ENCODE assay signal across 28 mouse cellular contexts in genomic region chr2:25813364-25813763, GRCm38 (mm10). TPM values are rescaled to one million over a fixed set of nuclear protein-coding genes. Genes with fewer than 3 reads are reported as not detected.
DNase-seq lines count a peak whose midpoint lies in the region; ATAC-seq and TF ChIP-seq lines count a peak whose summit lies in the region.
"Had no signal": no experiment of that assay in that cellular context is flagged by ENCODE, and none has a peak within 500 bp of the region (broad histone marks: within the 10 kb centered on the region; RNA-seq: fewer than 3 reads in every experiment).

No protein-coding gene starts in this region.

- no peaks in the 10 kb centered on the region for H3K36me3 ChIP-seq in liver, embryonic 14.5 days (replicated peaks; ENCODE audit: control insufficient read depth, insufficient read depth, low read depth)
- H3K36me3 ChIP-seq in liver, embryonic 11.5 days (ENCODE audit: control insufficient read depth, insufficient read depth, low read length): no peaks in the 10 kb centered on the region
- H3K36me3 ChIP-seq in E14TG2a.4 (ENCODE audit: insufficient read depth, low read length): no peaks in the 10 kb centered on the region
- no peaks in the 10 kb centered on the region for H3K36me3 ChIP-seq in G1E (replicated peaks)
- H3K36me3 ChIP-seq in stomach, postnatal 0 days (ENCODE audit: control insufficient read depth, insufficient read depth, low read length): no peaks in the 10 kb centered on the region
- H3K36me3 ChIP-seq: forebrain, embryonic 12.5 days; hindbrain, embryonic 15.5 days; liver, embryonic 13.5 days; midbrain, embryonic 12.5 days had no signal

- no peak overlapping the region for H3K4me2 ChIP-seq in liver, embryonic 14.5 days (ENCODE audit: low read depth)
- no peak overlapping the region for H3K4me2 ChIP-seq in liver, embryonic 11.5 days
- H3K4me2 ChIP-seq in stomach, postnatal 0 days (replicated peaks; ENCODE audit: low read depth): no peak overlapping the region
- H3K4me2 ChIP-seq: forebrain, embryonic 12.5 days; hindbrain, embryonic 15.5 days; liver, embryonic 13.5 days; midbrain, embryonic 12.5 days had no signal

- H3K4me1 ChIP-seq in liver, embryonic 14.5 days (replicated peaks; ENCODE audit: control insufficient read depth in 2 of 2, insufficient read depth in 2 of 2, low read length in 1 of 2): no peaks in the 10 kb centered on the region
- H3K4me1 ChIP-seq in liver, embryonic 11.5 days (replicated peaks; ENCODE audit: control insufficient read depth, insufficient read depth, low read length): no peaks in the 10 kb centered on the region
- no peaks in the 10 kb centered on the region for H3K4me1 ChIP-seq in E14TG2a.4 (replicated peaks; ENCODE audit: low read depth, low read length)
- H3K4me1 ChIP-seq in G1E (ENCODE audit: insufficient read depth, low read depth, low read length): no peaks in the 10 kb centered on the region
- H3K4me1 ChIP-seq in stomach, postnatal 0 days (replicated peaks; ENCODE audit: control insufficient read depth, insufficient read depth): no peaks in the 10 kb centered on the region
- H3K4me1 ChIP-seq: forebrain, embryonic 12.5 days; hindbrain, embryonic 15.5 days; liver, embryonic 13.5 days; midbrain, embryonic 12.5 days had no signal

- H3K4me3 ChIP-seq in liver, embryonic 14.5 days (ENCODE audit: insufficient read depth in 1 of 2, low read depth in 2 of 2, low read length in 2 of 2): no peak overlapping the region
- H3K4me3 ChIP-seq in liver, embryonic 11.5 days (ENCODE audit: low read depth, low read length): no peak overlapping the region
- no peak overlapping the region for H3K4me3 ChIP-seq in E14TG2a.4 (replicated peaks; ENCODE audit: low read length)
- no peak overlapping the region for H3K4me3 ChIP-seq in G1E (ENCODE audit: low read depth, low read length)
- no peak overlapping the region for H3K4me3 ChIP-seq in stomach, postnatal 0 days (ENCODE audit: low read depth, low read length)
- H3K4me3 ChIP-seq: forebrain, embryonic 12.5 days; heart, adult 2 months; hindbrain, embryonic 15.5 days; left cerebral cortex, adult 2 months; liver, embryonic 13.5 days; midbrain, embryonic 12.5 days had no signal

- TF ChIP-seq CTCF in liver, embryonic 14.5 days (IDR thresholded peaks at IDR 0.05; ENCODE audit: low read depth): peak; percentile 55
- TF ChIP-seq CTCF in E14TG2a.4 (conservative IDR thresholded peaks at IDR 0.05; ENCODE audit: low read length) (peak; percentile 47), G1E (IDR thresholded peaks at IDR 0.05; ENCODE audit: low read depth, low read length) (0 out of 2 replicates have a peak, but pooled peaks have one; percentile 15)
- TF ChIP-seq CTCF in stomach, postnatal 0 days (IDR thresholded peaks at IDR 0.05; ENCODE audit: low read depth): peak; percentile 30; the same call in 1 of the 2 replicates

- no peak for DNase-seq in liver, embryonic 14.5 days (ENCODE audit: low read depth in 3 of 3, low spot score in 3 of 3)
- DNase-seq in liver, embryonic 11.5 days (ENCODE audit: low spot score): no peak
- DNase-seq in G1E (ENCODE audit: low spot score) (no peak), adipocyte (ENCODE audit: low spot score) (no peak)
- DNase-seq in stomach, postnatal 0 days (ENCODE audit: low spot score): no peak
- DNase-seq: adrenal gland, postnatal 25 days; cerebellum, adult 2 months; cerebellum, postnatal 36 days; gastrocnemius, postnatal 14 days; heart, adult 2 months; heart, postnatal 4 days; kidney, adult 11 months; kidney, postnatal 14 days; left cerebral cortex, postnatal 4 days; liver, embryonic 13.5 days; thymus, adult 2 months had no signal

- H3K9ac ChIP-seq in liver, embryonic 14.5 days (replicated peaks): no peak overlapping the region
- no peak overlapping the region for H3K9ac ChIP-seq in liver, embryonic 11.5 days (ENCODE audit: low read depth, low read length)
- H3K9ac ChIP-seq in stomach, postnatal 0 days (ENCODE audit: low read length): no peak overlapping the region
- H3K9ac ChIP-seq: forebrain, embryonic 12.5 days; hindbrain, embryonic 15.5 days; liver, embryonic 13.5 days; midbrain, embryonic 12.5 days had no signal

- ATAC-seq in liver, embryonic 14.5 days (ENCODE audit: insufficient read depth): no peak
- ATAC-seq in liver, embryonic 11.5 days (replicated peaks; ENCODE audit: low FRiP score): no peak
- ATAC-seq in G1E (ENCODE audit: extremely low read depth, insufficient number of reproducible peaks, low FRiP score, poor library complexity, severe bottlenecking): no peak
- ATAC-seq in stomach, postnatal 0 days (ENCODE audit: low FRiP score, low TSS enrichment): no peak
- ATAC-seq in inflammation-experienced regulatory T-cells, adult 6 months: no peak
- ATAC-seq: lung, postnatal 0 days had no signal

- no peak for TF ChIP-seq EP300 in liver, embryonic 14.5 days (IDR thresholded peaks at IDR 0.05; ENCODE audit: low read depth)
- no peak for TF ChIP-seq EP300 in stomach, postnatal 0 days (optimal IDR thresholded peaks at IDR 0.05)

- H3K27me3 ChIP-seq in liver, embryonic 14.5 days (ENCODE audit: control insufficient read depth, insufficient read depth, low read length): no peaks in the 10 kb centered on the region
- no peaks in the 10 kb centered on the region for H3K27me3 ChIP-seq in liver, embryonic 11.5 days (replicated peaks; ENCODE audit: control insufficient read depth, insufficient read depth, low read length)
- H3K27me3 ChIP-seq in E14TG2a.4 (ENCODE audit: insufficient read depth, low read length) (no peaks in the 10 kb centered on the region), G1E (ENCODE audit: insufficient read depth, low read length) (peaks cover 15% of the 10 kb centered on the region)
- H3K27me3 ChIP-seq in stomach, postnatal 0 days (ENCODE audit: control insufficient read depth, insufficient read depth, low read length): no peaks in the 10 kb centered on the region
- H3K27me3 ChIP-seq: hindbrain, embryonic 15.5 days; liver, embryonic 13.5 days; midbrain, embryonic 12.5 days had no signal

- WGBS in liver, embryonic 14.5 days (ENCODE audit: insufficient replicate concordance): 55% methylated on average over 5 of the region's 5 CpGs
- WGBS in liver, embryonic 11.5 days: 67% methylated on average over 5 of the region's 5 CpGs
- WGBS in stomach, postnatal 0 days: 78% methylated on average over 5 of the region's 5 CpGs

- no peaks in the 10 kb centered on the region for H3K9me3 ChIP-seq in liver, embryonic 14.5 days (ENCODE audit: control insufficient read depth, low read length)
- H3K9me3 ChIP-seq in liver, embryonic 11.5 days (ENCODE audit: control insufficient read depth, low read length): no peaks in the 10 kb centered on the region
- H3K9me3 ChIP-seq in E14TG2a.4 (ENCODE audit: low read length) (no peaks in the 10 kb centered on the region), G1E (replicated peaks) (no peaks in the 10 kb centered on the region)
- no peaks in the 10 kb centered on the region for H3K9me3 ChIP-seq in stomach, postnatal 0 days (ENCODE audit: control insufficient read depth, low read length)
- H3K9me3 ChIP-seq: forebrain, embryonic 12.5 days; hindbrain, embryonic 15.5 days; liver, embryonic 13.5 days; midbrain, embryonic 12.5 days had no signal

- H3K27ac ChIP-seq in liver, embryonic 14.5 days: no peak overlapping the region
- no peak overlapping the region for H3K27ac ChIP-seq in liver, embryonic 11.5 days (ENCODE audit: low read depth, low read length)
- no peak overlapping the region for H3K27ac ChIP-seq in stomach, postnatal 0 days (replicated peaks)
- H3K27ac ChIP-seq: forebrain, embryonic 12.5 days; heart, adult 2 months; hindbrain, embryonic 15.5 days; left cerebral cortex, adult 2 months; liver, embryonic 13.5 days; midbrain, embryonic 12.5 days had no signal

RNA-seq across cellular contexts. Expression of gene Glt6d1, which starts 2.3 kb away (rescaled TPM):
- polyA plus RNA-seq in liver, embryonic 14.5 days (2012; rRNA removed): not detected in 2 replicates
- polyA plus RNA-seq in liver, embryonic 14.5 days (2014; fragmentation: Nextera tagmentation; extraction: Ambion mirVana): not detected in 2 replicates
- not detected in 2 replicates for polyA plus RNA-seq in liver, embryonic 11.5 days (2014; fragmentation: Nextera tagmentation; extraction: Ambion mirVana)
- total RNA-seq in G1E (2014; fragmentation: Nextera tagmentation) (not detected in 2 replicates), G1E (2017) (not detected in 2 replicates)
- polyA plus RNA-seq in G1E (2012): not detected in 2 replicates
- polyA plus RNA-seq in stomach, postnatal 0 days (2015; fragmentation: Nextera tagmentation; extraction: Ambion mirVana): not detected in 2 replicates
- polyA plus RNA-seq in inflammation-experienced regulatory T-cells, adult 6 months (2017; shearing (Covaris generic)): not detected
- total RNA-seq: adrenal gland, postnatal 25 days; gastrocnemius, postnatal 14 days; heart, adult 2 months; heart, postnatal 4 days; left cerebral cortex, adult 2 months; left cerebral cortex, postnatal 4 days; megakaryocyte progenitor cell, adult 5-6 weeks had no signal
- polyA plus RNA-seq: cerebellum, adult 2 months; forebrain, embryonic 12.5 days; heart, adult 2 months; heart, embryonic 14.5 days; hindbrain, embryonic 15.5 days; liver, embryonic 13.5 days; lung, postnatal 0 days; midbrain, embryonic 12.5 days; neural tube, embryonic 14.5 days; small intestine, adult 2 months; thymus, adult 2 months; urinary bladder, adult 2 months had no signal

RNA-seq across cellular contexts. Expression of gene Lcn9, which starts 9.6 kb away (rescaled TPM):
- not detected in 2 replicates for polyA plus RNA-seq in liver, embryonic 14.5 days (2012; rRNA removed)
- not detected in 2 replicates for polyA plus RNA-seq in liver, embryonic 14.5 days (2014; fragmentation: Nextera tagmentation; extraction: Ambion mirVana)
- not detected in 2 replicates for polyA plus RNA-seq in liver, embryonic 11.5 days (2014; fragmentation: Nextera tagmentation; extraction: Ambion mirVana)
- total RNA-seq in G1E (2014; fragmentation: Nextera tagmentation) (not detected in 2 replicates), G1E (2017) (not detected in 2 replicates)
- not detected in 2 replicates for polyA plus RNA-seq in G1E (2012)
- not detected in 2 replicates for polyA plus RNA-seq in stomach, postnatal 0 days (2015; fragmentation: Nextera tagmentation; extraction: Ambion mirVana)
- polyA plus RNA-seq in inflammation-experienced regulatory T-cells, adult 6 months (2017; shearing (Covaris generic)): not detected
- total RNA-seq: adrenal gland, postnatal 25 days; gastrocnemius, postnatal 14 days; heart, adult 2 months; heart, postnatal 4 days; left cerebral cortex, adult 2 months; left cerebral cortex, postnatal 4 days; megakaryocyte progenitor cell, adult 5-6 weeks had no signal
- polyA plus RNA-seq: forebrain, embryonic 12.5 days; heart, adult 2 months; heart, embryonic 14.5 days; hindbrain, embryonic 15.5 days; liver, embryonic 13.5 days; lung, postnatal 0 days; midbrain, embryonic 12.5 days; neural tube, embryonic 14.5 days; small intestine, adult 2 months; thymus, adult 2 months; urinary bladder, adult 2 months had no signal

RNA-seq across cellular contexts. Expression of gene Gm13539, which starts 31.3 kb away (rescaled TPM):
- not detected in 2 replicates for polyA plus RNA-seq in liver, embryonic 14.5 days (2012; rRNA removed)
- polyA plus RNA-seq in liver, embryonic 14.5 days (2014; fragmentation: Nextera tagmentation; extraction: Ambion mirVana): not detected in 2 replicates
- not detected in 2 replicates for polyA plus RNA-seq in liver, embryonic 11.5 days (2014; fragmentation: Nextera tagmentation; extraction: Ambion mirVana)
- total RNA-seq in G1E (2014; fragmentation: Nextera tagmentation) (not detected in 2 replicates), G1E (2017) (not detected in 2 replicates)
- polyA plus RNA-seq in G1E (2012): not detected in 2 replicates
- polyA plus RNA-seq in stomach, postnatal 0 days (2015; fragmentation: Nextera tagmentation; extraction: Ambion mirVana): 1.2 and 1.6 TPM in 2 replicates
- polyA plus RNA-seq in inflammation-experienced regulatory T-cells, adult 6 months (2017; shearing (Covaris generic)): not detected
- total RNA-seq: adrenal gland, postnatal 25 days; gastrocnemius, postnatal 14 days; heart, adult 2 months; heart, postnatal 4 days; left cerebral cortex, adult 2 months; left cerebral cortex, postnatal 4 days; megakaryocyte progenitor cell, adult 5-6 weeks had no signal
- polyA plus RNA-seq: cerebellum, adult 2 months; forebrain, embryonic 12.5 days; heart, adult 2 months; heart, embryonic 14.5 days; hindbrain, embryonic 15.5 days; liver, embryonic 13.5 days; midbrain, embryonic 12.5 days; neural tube, embryonic 14.5 days; small intestine, adult 2 months; urinary bladder, adult 2 months had no signal

RNA-seq across cellular contexts. Expression of gene Sohlh1, which starts 33.7 kb away (rescaled TPM):
- polyA plus RNA-seq in liver, embryonic 14.5 days (2012; rRNA removed): not detected in 2 replicates
- polyA plus RNA-seq in liver, embryonic 14.5 days (2014; fragmentation: Nextera tagmentation; extraction: Ambion mirVana): not detected in 2 replicates
- polyA plus RNA-seq in liver, embryonic 11.5 days (2014; fragmentation: Nextera tagmentation; extraction: Ambion mirVana): not detected in 2 replicates
- not detected in 2 replicates for total RNA-seq in G1E (2014; fragmentation: Nextera tagmentation)
- not detected in 2 replicates for total RNA-seq in G1E (2017)
- polyA plus RNA-seq in G1E (2012): not detected in 2 replicates
- polyA plus RNA-seq in stomach, postnatal 0 days (2015; fragmentation: Nextera tagmentation; extraction: Ambion mirVana): 0.10 TPM in 1 of 2 replicates, not detected in the other
- under 1 TPM in 2 of 3 experiments, not detected in 1; 0.46 to 0.52 TPM for polyA plus RNA-seq in inflammation-experienced regulatory T-cells, adult 6 months (2017; shearing (Covaris generic))
- total RNA-seq: adrenal gland, postnatal 25 days; gastrocnemius, postnatal 14 days; heart, adult 2 months; heart, postnatal 4 days; left cerebral cortex, adult 2 months; left cerebral cortex, postnatal 4 days; megakaryocyte progenitor cell, adult 5-6 weeks had no signal
- polyA plus RNA-seq: cerebellum, adult 2 months; forebrain, embryonic 12.5 days; heart, adult 2 months; heart, embryonic 14.5 days; hindbrain, embryonic 15.5 days; liver, embryonic 13.5 days; lung, postnatal 0 days; midbrain, embryonic 12.5 days; neural tube, embryonic 14.5 days; small intestine, adult 2 months had no signal

RNA-seq across cellular contexts. Expression of gene Lcn11, which starts 36.5 kb away (rescaled TPM):
- not detected in 2 replicates for polyA plus RNA-seq in liver, embryonic 14.5 days (2012; rRNA removed)
- not detected in 2 replicates for polyA plus RNA-seq in liver, embryonic 14.5 days (2014; fragmentation: Nextera tagmentation; extraction: Ambion mirVana)
- polyA plus RNA-seq in liver, embryonic 11.5 days (2014; fragmentation: Nextera tagmentation; extraction: Ambion mirVana): not detected in 2 replicates
- not detected in 2 replicates for total RNA-seq in G1E (2014; fragmentation: Nextera tagmentation)
- not detected in 2 replicates for total RNA-seq in G1E (2017)
- polyA plus RNA-seq in G1E (2012): not detected in 2 replicates
- not detected in 2 replicates for polyA plus RNA-seq in stomach, postnatal 0 days (2015; fragmentation: Nextera tagmentation; extraction: Ambion mirVana)
- not detected for polyA plus RNA-seq in inflammation-experienced regulatory T-cells, adult 6 months (2017; shearing (Covaris generic))
- total RNA-seq: adrenal gland, postnatal 25 days; gastrocnemius, postnatal 14 days; heart, adult 2 months; heart, postnatal 4 days; left cerebral cortex, adult 2 months; left cerebral cortex, postnatal 4 days; megakaryocyte progenitor cell, adult 5-6 weeks had no signal
- polyA plus RNA-seq: cerebellum, adult 2 months; forebrain, embryonic 12.5 days; heart, adult 2 months; heart, embryonic 14.5 days; hindbrain, embryonic 15.5 days; liver, embryonic 13.5 days; lung, postnatal 0 days; midbrain, embryonic 12.5 days; neural tube, embryonic 14.5 days; small intestine, adult 2 months; urinary bladder, adult 2 months had no signal
